Mouse (Mus musculus): Measurements from ENCODE around the gene Prex1. TPM values are rescaled to one million over a fixed set of nuclear protein-coding genes. Genes with fewer than 3 reads are reported as not detected.

The Prex1 gene
- total RNA-seq, 2 experiments from 2014 or later: 18.2 to 22.3 TPM

DNA sequence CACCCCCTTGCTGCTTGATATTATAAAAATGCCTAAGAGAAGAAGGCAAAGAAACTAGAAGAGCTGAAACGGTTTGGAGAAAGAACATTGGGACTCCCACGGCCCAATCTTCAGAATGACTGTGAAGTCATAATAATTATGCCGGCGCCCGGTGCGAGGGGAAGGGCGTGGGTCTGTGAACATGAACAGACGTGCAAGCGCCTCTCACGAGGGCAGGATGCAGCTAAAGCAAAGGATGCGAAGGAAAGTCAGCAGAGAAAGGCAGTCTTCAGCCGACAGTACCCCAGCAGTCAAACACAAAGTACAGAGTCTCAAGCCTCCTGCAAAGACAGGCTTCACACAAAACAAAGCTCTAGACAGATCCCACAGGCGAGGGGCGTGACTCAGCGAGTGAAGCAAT lies 49.1 kb downstream of the Prex1 start:
- no peak for ATAC-seq (replicated peaks; ENCODE audit: poor library complexity)

DNA sequence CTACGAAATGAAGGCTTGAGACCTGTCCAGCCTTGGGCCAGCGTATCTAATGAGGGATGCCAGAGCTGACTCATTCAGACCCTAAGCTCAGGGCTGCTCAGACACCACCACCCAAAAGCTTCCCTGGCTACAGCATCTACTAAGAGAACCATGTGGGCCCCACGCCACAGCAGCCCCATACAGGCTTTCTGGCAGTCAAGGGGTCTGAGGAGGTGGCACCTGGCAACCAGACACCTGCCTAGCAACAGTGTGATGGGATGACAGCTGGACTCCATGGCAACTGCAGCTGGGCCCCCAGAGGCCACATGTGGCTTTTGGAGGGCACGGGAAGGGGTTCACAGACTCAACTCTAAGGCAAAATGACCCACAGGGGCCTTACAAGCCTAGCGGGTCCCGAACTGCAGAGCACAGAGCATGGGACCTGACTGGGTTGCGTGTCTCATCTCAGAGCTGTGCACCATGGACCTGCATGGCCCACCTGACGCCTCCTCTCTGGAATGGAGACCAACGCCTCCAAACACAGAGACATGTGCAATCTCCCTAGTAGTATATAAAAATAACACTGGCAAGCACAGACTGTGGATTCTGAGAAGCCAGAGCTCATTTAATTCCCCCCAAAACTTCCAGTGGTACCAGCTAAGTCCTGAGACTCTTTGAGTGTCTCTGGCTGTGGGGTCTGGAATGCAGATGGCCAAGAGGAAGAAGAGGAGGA lies 50.2 kb downstream of the Prex1 start:
- no peak for ATAC-seq (replicated peaks; ENCODE audit: poor library complexity)

DNA sequence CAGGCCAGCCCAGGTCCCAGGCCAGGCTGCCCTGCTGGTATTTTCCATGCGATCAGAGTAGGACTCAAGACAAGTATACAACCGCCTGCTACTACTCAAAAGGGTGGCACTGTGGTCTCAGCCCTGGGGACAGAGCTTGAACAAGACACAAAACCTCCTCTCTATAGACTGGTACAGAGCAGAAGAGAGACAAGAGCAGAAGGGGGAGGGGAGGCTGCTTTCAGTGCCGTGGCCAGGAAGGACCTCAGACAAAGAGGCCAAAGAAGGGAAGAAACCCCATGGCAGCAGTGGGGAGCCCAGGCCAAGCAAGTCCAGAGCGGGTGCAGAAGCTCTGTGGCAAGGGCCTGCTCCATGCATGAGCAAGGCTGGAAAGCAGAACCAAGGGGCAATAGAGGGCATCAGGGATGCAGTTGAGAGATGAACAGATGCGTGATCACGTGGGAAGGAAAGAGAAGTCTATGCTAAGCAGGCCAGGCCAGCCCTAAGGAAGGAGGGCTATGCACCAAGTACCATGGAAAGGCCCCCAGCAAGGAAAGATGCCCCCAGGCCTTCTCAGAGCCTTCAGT lies 51.0 kb downstream of the Prex1 start:
- peak; percentile 29 for ATAC-seq (replicated peaks; ENCODE audit: poor library complexity)

DNA sequence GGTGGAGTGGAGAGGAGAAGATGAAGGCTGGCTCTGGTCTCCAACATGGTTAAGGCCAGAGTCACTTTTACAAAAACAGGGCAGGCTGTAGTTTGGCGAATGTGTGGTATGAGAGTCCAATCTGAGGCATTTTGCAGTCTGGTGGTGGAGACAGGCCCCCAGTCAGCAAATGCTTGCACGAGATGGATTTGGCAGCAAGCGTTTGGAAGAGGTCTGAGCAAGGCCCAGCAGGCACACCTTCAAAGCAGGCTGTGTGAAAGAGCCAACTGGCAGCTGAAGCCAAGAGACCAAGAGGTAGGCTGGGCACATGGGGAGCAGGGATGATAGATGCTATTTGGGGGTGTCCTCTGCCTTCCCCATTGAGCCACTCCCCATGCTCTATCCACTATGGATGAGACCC lies 51.7 kb downstream of the Prex1 start:
- no peak for ATAC-seq (replicated peaks; ENCODE audit: poor library complexity)

DNA sequence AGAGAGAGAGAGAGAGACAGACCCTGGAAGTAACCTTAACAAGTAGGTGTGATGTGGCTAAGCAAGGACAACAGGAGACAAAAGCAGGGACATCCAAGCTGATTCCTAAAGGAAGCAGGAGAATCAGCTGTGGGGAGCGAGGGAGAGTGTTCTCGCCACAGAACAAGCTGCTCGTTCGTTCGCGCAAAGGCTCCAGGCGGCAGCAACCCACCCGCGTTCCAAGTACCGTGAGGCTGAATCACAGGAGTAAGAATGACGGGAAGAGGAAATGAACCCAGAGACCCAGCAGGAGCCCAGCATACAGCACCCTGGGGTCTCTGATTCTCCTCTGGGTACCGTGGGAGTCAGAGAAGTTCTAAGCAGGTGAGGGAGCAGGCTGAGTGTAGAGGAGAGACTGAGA lies 52.1 kb downstream of the Prex1 start:
- no peak for ATAC-seq (replicated peaks; ENCODE audit: poor library complexity)

DNA sequence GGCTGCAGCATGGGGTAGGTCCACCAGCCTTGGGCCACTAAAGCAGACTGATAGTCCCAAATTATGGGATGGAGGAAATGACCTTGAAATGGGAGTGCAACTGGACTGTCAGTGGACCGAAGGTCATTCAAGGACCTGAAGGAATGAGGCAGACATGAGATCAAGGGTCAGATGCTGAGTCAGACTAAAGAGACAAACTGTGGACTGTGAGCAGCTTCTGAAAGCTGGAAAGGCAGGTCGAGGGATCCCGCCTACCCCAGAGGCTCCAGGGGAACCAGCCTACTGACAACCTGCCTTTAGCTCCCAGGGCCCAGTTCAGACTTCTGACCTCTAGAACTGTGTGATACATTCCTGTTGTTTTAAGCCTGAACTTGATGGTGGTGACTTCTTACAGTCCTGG lies 55.3 kb downstream of the Prex1 start:
- no peak for ATAC-seq (replicated peaks; ENCODE audit: poor library complexity)

DNA sequence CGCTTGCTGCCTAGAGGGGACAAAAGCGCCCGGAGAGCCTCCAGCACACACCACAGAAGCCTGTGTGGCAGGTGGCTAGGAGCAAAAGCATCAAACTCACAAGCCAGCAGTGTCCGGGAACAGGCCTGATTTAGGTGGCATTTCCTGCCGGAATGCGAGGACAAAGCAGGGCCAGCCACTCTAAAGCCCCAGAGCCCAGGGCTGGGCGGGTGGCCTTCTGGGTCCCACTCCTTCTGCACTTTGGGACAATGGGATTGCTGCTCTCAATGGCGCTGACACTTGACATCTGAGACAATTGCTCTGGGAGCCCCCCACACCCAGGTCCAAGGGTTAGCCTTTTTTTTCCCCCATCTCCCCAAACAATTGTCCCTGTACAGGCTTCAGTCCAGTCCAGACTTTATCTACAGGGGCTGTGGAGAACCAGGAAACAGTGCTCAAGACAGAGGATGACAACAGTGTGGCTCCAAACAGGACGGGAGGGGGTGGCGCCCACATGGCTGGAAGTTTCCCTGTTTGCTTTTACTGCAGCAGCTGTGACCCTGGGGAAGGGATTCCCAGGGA lies 56.1 kb downstream of the Prex1 start:
- ATAC-seq (replicated peaks; ENCODE audit: poor library complexity): no peak

DNA sequence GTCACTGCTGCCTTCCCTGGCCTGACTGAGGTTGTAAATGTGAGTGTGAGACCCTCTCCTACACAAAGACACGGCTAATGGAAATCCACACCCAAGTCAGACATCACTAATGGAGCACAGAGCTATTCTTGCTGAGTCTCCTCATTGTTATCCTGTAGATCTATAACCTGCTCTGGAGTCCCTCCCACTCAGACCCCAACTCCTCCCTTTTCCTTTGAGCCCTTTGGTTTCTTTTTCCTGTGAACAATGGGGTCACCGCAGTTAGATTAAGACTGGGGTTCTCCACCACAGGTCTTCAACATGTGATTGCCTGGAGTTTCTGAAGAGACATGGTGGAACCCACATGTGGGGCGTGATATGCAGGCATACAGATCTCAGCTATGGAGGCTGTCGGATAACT lies 57.0 kb downstream of the Prex1 start:
- peak; percentile 34 for ATAC-seq (replicated peaks; ENCODE audit: poor library complexity)

DNA sequence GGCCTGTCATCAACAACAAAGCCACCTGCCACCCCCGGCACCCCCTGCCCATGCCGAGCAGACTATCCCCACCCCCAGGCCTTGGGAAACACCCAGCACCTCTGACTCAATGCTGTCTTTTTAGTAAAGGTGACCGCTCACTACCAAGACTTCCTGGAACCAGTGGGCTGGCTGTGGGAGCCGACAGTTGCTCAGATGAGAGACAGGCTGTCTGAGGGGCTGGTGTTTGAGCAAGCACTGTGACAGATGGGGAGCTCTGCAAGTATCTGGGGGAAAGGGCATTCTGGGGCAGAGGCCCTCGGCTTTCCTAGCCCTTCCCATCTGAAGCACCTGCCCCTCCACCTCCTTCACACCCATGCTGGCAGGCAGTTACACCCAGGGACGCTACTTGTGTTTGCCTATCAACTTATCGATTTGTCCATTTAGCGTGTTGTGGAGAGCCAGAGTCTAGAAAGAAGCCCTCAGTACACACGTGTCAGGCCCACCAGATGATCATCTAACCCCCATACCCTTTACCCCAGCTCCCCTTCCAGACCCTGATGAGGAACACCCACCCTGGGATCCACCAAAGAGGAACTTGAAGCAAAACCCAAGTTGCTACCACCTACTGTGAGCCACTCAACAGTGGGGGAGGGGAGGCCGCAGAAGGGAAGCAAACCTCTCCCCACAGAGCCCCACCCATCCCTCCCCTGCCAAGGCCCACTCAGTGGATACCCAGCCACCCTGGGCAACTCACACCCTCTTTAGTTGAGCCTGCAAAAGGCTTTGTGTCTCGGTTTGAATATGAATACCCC lies 57.7 kb downstream of the Prex1 start:
- peak; percentile 56 for ATAC-seq (replicated peaks; ENCODE audit: poor library complexity)

DNA sequence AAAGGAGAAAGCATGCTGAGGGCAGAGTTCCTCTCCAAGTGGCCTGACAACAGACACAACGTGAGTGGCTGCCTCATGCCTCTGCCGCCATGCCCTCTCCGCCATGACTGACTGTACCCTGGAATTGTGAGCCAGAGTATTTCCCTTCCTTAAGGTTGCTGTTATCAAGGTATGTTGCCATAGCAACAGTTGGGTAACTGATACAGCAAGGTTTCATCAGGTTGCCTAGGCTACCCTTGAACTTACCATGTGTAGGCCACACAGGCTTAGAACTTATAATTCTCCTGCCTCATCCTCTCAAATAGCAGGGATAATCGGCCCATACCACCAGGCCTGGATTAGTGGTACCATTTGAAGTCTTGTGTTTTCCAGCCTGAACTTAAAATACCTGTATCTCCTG lies 58.3 kb downstream of the Prex1 start:
- no peak for ATAC-seq (replicated peaks; ENCODE audit: poor library complexity)

DNA sequence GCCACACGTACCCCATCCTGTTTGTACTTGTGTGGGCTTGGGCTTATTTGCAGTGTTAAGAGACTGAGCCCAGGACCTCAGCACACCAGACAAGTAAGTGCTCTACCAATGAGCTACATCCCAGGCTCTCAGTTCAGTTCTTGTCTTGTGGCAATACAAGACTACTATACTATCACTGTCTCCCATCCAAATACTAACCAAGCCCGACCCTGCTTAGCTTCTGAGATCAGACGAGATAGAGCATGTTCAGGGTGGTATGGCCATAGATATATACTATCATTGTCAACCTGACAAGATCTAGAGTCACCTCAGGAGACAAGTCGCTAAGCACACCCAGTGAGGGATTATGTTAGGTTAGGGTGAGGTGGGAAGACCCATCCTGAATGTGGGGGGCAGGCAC lies 58.8 kb downstream of the Prex1 start:
- no peak for ATAC-seq (replicated peaks; ENCODE audit: poor library complexity)

DNA sequence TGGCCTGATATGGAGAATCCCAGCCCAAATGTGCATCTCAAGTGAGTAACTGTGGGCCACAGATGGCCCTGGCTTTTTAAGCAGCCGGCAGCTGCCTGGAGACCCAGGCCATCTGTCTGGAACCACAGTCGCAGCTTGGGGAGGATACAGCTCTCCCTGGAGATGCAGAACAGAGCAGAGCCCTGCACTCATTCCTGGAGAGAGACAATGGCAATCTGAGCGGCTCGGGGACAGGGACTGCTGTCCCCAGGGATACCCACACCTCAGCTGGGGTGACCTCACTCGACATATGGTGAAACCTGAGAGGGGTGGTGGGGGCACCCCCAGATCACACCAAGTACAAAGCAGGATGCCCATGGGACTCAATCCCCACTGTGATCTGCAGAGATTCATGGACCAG lies 60.1 kb downstream of the Prex1 start:
- no peak for ATAC-seq (replicated peaks; ENCODE audit: poor library complexity)

DNA sequence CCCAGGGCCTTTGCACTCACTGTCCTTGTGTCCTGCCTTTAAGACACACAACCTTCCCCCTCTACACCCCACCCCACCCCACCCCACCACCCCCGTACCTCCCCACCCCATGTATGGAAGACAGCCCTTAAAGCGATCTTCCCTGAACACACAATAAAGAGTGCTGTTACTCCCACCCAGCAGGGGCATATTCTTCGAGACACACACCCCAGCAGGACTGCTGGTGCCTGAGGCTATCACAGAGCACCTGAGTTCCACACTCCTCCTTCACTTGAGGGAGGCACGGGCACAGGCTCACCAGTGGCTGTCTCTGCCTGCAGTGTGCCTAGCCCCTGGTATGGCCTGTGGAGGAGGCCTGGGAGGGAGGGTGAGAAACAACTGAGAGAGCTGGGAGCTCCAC lies 61.0 kb downstream of the Prex1 start:
- no peak for ATAC-seq (replicated peaks; ENCODE audit: poor library complexity)

DNA sequence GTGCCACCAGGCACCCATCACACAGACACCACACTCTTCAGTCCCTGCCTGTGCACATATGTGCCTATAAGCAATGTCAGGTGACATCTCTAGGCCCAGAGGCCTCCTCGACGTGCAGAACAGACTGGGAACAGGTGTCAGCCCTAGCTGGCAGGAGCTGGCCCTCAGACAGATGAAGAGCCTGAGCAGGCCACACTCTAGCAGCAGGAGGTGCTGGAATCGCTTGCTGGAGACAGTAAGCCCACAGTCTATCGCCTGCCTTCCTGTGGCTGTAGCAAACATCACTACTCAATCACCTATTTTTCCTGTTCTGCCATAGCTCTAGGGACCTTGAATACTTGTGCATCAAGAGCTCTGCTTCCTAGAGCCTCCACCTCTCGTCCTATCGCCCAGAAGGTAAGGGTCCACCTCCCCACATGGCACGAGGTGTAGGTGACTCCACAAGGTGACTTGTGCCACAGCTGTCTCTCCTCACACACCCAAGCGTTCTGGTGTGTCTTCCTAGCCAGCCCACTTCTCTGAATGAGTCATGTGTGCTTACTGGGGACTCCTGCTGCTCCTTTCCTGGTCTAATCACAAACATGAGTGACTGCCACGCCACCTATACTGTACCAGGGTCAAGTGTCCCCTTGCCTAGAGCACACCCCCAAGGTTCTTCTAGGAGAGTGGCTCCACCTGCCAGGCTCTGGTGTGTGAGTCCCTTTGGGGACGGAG lies 62.2 kb downstream of the Prex1 start:
- ATAC-seq (replicated peaks; ENCODE audit: poor library complexity): no peak

DNA sequence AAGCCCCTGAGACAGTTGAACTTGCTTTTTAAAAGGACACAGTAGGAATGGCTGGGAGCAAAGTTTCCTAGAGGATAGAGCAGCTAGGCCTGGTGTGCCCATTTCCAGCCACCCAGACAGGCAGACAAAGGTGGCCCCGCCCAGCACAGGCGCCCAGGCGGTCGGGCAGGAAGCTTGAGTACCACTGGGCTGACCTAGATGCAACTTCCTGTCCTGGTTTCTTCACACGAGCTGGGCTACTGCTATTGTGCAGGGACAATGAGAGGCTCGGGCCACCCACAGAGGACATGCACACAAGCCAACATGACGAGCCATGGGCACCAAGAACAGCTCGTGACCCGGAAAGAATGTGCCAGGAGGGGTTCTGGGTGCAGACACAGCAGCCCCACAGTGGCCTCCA lies 63.2 kb downstream of the Prex1 start:
- peak; percentile 78 for ATAC-seq (replicated peaks; ENCODE audit: poor library complexity)

DNA sequence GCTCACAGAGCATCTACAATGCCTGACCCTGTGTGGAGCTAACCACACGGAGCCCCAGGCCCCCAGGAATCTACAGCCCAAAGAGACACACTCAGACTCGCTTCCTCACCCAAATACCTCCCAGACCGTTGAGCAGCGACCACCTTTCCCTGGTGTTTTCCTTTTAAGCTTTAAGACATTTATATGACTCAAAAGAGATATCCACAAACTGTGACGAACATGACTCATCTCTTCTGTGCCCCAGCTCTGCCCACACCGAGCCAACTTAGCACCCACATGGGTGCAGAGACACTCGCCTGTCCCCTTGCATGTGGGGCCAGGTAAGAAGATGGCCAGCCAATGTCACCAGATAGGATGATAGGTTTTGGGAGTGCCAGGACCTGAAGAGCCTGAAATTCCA lies 66.4 kb downstream of the Prex1 start:
- no peak for ATAC-seq (replicated peaks; ENCODE audit: poor library complexity)

DNA sequence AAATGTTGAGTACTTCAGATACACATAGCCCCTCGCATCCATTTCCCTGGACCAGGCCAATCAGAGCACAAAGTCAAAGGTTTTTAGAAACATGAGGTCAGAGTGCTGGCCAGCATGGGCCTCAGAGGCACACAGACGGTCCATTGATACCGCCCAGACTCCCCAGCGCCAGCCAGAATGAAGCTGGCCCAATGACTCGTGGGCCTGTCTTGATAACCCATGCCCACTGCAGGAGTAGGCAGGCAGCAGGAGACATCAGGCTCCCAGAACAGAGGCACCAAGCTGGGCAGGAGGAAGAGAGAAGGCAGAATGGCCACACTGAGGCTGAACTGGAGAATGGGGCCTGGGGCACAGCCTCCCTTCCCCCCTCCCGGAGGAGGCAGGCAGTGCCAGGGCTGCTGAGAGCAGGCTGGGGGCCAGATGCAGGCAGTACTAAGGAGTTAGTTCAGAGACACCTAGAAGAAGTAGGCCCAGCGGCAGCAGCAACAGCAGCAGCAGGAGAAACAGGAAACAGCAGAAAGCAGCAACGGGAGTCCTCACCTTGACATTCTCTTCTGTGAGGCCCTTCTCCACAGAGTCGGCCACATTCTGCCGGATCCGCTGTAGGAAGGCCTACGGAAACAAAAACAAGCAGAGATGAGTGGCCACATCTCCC lies 67.1 kb downstream of the Prex1 start:
- ATAC-seq (replicated peaks; ENCODE audit: poor library complexity): no peak

DNA sequence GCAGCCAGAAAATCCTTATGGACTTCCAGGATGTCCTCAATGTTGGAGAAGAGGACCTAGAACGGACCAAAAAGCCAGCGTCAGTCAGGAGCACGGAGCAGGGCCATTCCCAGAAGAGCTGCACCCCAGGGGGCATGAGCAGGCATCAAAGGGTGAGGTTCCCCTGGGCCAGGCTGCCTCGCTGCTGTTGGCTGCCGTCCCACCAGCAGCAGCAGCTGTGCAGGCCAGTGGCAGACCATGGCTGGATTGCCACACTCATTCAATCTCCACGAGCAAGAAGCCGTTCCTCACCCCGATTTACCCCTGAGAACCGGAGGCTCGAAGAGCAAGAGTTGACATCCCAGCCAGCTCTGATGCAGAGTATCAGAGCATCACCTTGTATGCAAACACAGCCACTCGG lies 68.8 kb downstream of the Prex1 start:
- peak; percentile 23; the same call in 1 of the 2 replicates for ATAC-seq (replicated peaks; ENCODE audit: poor library complexity)

DNA sequence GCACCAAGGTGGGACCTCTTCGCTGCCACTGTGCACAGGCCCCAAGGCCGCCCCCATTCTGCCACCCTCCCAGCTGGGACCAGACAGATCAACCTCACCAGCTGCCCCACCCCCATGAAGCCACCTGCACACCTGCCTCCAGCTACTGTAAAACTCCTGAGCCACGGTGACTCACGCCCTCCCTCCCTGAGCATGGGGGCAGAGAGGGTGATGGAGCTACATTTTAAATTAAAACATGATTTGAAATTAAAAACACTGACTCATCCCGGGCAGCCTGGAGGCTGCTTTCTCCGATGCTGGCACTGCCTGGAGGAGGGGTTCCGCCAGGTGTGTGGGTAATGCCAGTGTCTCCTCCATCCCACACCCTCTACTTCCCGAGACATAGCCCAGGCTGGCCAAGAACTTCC lies 71.0 kb downstream of the Prex1 start:
- no peak for ATAC-seq (replicated peaks; ENCODE audit: poor library complexity)

DNA sequence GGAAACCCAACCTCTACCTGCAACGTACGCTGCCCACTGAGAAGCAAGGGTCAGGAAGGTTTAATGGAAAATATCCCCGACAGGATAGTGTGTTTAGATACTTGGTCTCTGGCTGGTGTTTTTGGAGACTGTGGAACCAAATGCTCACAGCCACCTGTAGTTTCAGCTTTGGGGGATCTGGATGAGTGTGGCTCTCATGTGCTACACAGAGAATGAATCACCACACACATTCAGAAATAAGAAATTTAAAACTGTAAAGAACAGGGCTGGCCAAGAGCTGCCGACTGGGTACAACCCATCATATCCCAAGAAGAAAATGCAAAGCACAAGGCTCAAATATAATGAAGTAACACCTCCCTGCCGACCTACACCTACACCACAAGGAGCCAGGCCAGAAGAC lies 73.9 kb downstream of the Prex1 start:
- no peak for ATAC-seq (replicated peaks; ENCODE audit: poor library complexity)

Measured in megakaryocyte progenitor cell, adult 5-6 weeks (primary cell).